Mouse (Mus musculus): ENCODE results near the gene Mctp2. TPM values are rescaled to one million over a fixed set of nuclear protein-coding genes. Genes with fewer than 3 reads are reported as not detected.
A peak's percentile ranks its signal among the peaks of the same experiment; 100 is the strongest.

The Mctp2 gene
- total RNA-seq, 2 experiments from 2014 or later = 0.87 to 2.2 TPM

- peak; percentile 48; the same call in 1 of the 2 replicates for ATAC-seq (replicated peaks; ENCODE audit: poor library complexity)
Observed at GRCm38 (mm10) chr7:72181651-72182050, 124.8 kb downstream of the Mctp2 start.

GRCm38 (mm10) chr7:72169320-72169719, 137.1 kb downstream of the Mctp2 start:
- no peak for ATAC-seq (replicated peaks; ENCODE audit: poor library complexity)

- ATAC-seq (replicated peaks; ENCODE audit: poor library complexity) = no peak
Observed at GRCm38 (mm10) chr7:72165726-72166701, 140.4 kb downstream of the Mctp2 start.

DNA sequence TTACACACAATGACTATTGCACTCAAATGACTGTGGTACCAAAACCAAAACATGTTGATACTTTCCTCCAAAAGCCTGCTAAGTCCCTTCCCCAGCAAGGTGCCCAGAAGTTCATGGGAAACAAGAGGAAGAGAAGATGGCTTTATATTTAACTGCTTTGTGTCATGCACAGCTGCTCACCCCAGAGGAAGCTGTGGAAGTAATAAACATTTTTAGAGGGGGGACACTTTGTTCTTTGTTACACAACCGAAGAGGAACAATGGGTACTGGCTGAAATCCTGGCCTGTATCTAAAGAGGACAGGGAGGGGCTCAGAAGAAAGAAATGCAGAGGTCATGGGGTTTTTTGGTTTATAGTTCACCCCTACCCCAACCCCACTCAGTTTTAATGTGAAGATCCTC, 144.2 kb downstream of the Mctp2 start:
- no peak for ATAC-seq (replicated peaks; ENCODE audit: poor library complexity)

GRCm38 (mm10) chr7:72159513-72160063, 146.8 kb downstream of the Mctp2 start:
- no peak for ATAC-seq (replicated peaks; ENCODE audit: poor library complexity)

- ATAC-seq (replicated peaks; ENCODE audit: poor library complexity) = no peak
Observed at GRCm38 (mm10) chr7:72150799-72151708, 155.4 kb downstream of the Mctp2 start.

- ATAC-seq (replicated peaks; ENCODE audit: poor library complexity) = peak; percentile 54; the same call in 1 of the 2 replicates
Observed at GRCm38 (mm10) chr7:72149073-72149472, 157.3 kb downstream of the Mctp2 start.

- no peak for ATAC-seq (replicated peaks; ENCODE audit: poor library complexity)
Observed at GRCm38 (mm10) chr7:72146849-72147248, 159.6 kb downstream of the Mctp2 start.

- ATAC-seq (replicated peaks; ENCODE audit: poor library complexity) = no peak
Observed at GRCm38 (mm10) chr7:72145726-72146520, 160.5 kb downstream of the Mctp2 start.

DNA sequence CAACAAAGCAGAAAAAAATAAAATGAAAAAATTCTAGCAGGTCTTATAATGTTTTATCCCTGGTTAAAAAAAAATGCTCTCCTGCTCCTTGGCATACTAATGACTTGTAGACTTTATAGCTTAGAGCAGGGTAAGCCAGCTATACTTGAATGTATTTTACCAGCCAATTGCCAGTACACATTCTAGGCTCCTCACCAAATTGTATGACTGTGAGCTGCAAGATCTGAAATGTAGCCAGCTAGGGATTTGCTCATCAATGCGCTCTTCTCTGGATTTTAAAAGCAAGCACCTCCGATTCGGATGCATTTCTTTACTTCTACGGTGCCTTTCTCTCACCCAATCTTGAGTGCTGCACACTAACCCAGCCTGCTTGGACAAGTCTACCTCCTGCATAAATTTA, 167.7 kb downstream of the Mctp2 start:
- ATAC-seq (replicated peaks; ENCODE audit: poor library complexity) = no peak

DNA sequence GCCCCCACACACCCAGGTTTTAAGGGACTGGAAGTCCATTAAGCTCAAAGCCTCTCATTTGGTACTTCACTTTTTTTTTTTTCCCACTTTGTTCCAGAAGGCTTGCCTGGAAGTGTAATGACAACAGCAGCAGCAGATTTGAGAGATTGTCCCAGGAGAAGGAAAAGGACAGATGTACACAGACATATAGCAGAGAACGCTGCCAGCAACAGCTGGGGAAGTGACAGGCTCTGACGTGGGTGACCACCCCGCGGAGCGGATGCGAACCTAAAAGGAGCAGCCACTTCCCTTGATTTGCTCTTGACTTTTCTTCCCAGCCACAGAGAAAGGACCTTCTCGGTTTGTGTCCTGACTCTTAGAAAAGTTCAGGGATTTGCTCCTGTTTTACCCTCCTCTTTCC, 185.4 kb downstream of the Mctp2 start:
- ATAC-seq (replicated peaks; ENCODE audit: poor library complexity) = no peak

DNA sequence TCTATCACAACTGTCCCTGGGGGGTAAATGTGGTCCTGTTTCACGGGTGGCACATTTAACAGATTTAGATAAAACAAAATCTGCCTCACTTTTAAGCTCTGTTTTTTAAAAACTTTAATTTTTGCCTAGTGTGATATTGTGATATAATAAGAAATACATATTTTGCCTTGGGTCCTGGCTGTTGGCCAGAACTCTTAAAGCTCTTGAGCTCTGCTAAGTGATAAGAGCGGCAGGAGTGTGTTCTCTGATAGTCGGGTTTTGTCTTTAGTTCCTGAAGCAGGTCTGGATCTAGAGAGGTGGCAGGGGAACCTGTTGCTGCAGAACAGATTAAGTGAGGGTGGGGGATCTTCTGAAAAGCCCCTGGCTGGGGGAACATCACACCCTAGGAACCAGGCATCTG, 186.7 kb downstream of the Mctp2 start:
- peak; percentile 34 for ATAC-seq (replicated peaks; ENCODE audit: poor library complexity)

- no peak for ATAC-seq (replicated peaks; ENCODE audit: poor library complexity)
Observed at GRCm38 (mm10) chr7:72117376-72118077, 188.9 kb downstream of the Mctp2 start.

GRCm38 (mm10) chr7:72115073-72115472, 191.3 kb downstream of the Mctp2 start:
- ATAC-seq (replicated peaks; ENCODE audit: poor library complexity) = no peak

DNA sequence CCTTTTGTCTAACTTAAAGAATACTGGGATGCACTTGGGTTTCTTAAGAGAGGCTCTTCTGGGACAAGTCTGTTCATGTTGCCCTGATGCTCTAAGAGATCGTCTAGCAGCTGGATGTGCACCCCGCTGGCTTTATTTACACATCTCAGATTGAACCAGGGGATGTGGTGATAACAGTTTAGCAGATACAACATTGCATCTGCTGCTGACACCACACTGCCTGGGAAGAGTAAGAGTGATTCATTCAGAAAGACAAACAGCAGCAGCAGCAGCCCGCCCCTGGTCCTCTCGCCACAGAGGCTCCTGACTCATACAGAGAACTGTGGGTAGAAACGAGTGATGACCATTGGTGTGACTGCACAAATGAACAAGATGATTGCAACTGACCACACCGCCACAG, 195.8 kb downstream of the Mctp2 start:
- ATAC-seq (replicated peaks; ENCODE audit: poor library complexity) = no peak

GRCm38 (mm10) chr7:72108639-72109399, 197.6 kb downstream of the Mctp2 start:
- peak; percentile 87 for ATAC-seq (replicated peaks; ENCODE audit: poor library complexity)

GRCm38 (mm10) chr7:72104170-72104569, 202.2 kb downstream of the Mctp2 start:
- ATAC-seq (replicated peaks; ENCODE audit: poor library complexity) = 0 out of 2 replicates have a peak, but pooled peaks have one; percentile 37

- no peak for ATAC-seq (replicated peaks; ENCODE audit: poor library complexity)
Observed at GRCm38 (mm10) chr7:72103654-72104053, 202.8 kb downstream of the Mctp2 start.

GRCm38 (mm10) chr7:72100683-72101082, 205.7 kb downstream of the Mctp2 start:
- no peak for ATAC-seq (replicated peaks; ENCODE audit: poor library complexity)
